Mouse (Mus musculus): ENCODE results near the gene Dcaf12. TPM values are rescaled to one million over a fixed set of nuclear protein-coding genes. Genes with fewer than 3 reads are reported as not detected.

The Dcaf12 gene
- polyA plus RNA-seq, 1 experiment from 2014 or later, result 50.8 TPM

- H3K4me1 ChIP-seq (ENCODE audit: control insufficient read depth, insufficient read depth, low read length), result peaks cover 10% of the 10 kb centered on the region
- H3K36me3 ChIP-seq (ENCODE audit: control insufficient read depth, insufficient read depth, low read length), result peaks cover 10% of the 10 kb centered on the region
- peak within 1 kb of the TSS; percentile 76 for H3K4me2 ChIP-seq (ENCODE audit: low read depth, low read length)
- ATAC-seq (ENCODE audit: low read depth) (peak; percentile 97), DNase-seq (ENCODE audit: low spot score) (peak; percentile 99)
- no peaks in the 10 kb centered on the region for H3K27me3 ChIP-seq (replicated peaks; ENCODE audit: control insufficient read depth, insufficient read depth, low read length)
- peak within 1 kb of the TSS; percentile 68 for H3K4me3 ChIP-seq (ENCODE audit: low read depth, low read length)
- H3K27ac ChIP-seq (replicated peaks; ENCODE audit: low read depth, low read length), result peak within 1 kb of the TSS; percentile 92
- H3K9ac ChIP-seq (ENCODE audit: low read depth, low read length), result peak within 1 kb of the TSS; percentile 80
- H3K9me3 ChIP-seq (ENCODE audit: control insufficient read depth, low read length), result no peaks in the 10 kb centered on the region
- under 1% methylated on average over 25 of the region's 31 CpGs for WGBS
Observed at GRCm38 (mm10) chr4:41348584-41349198, 34.0 kb upstream of the Dcaf12 start, which contains the start of gene Ubap1. Gene Ubap1 (plus strand): TSS chr4:41348996.

- H3K36me3 ChIP-seq (ENCODE audit: control insufficient read depth, insufficient read depth, low read length), result peaks cover 9% of the 10 kb centered on the region
- H3K4me3 ChIP-seq (ENCODE audit: low read depth, low read length), result peak overlapping the region; percentile 68; the same call in 1 of the 2 replicates
- no peak for DNase-seq (ENCODE audit: low spot score)
- peak overlapping the region; percentile 41 for H3K4me2 ChIP-seq (ENCODE audit: low read depth, low read length)
- no peaks in the 10 kb centered on the region for H3K27me3 ChIP-seq (replicated peaks; ENCODE audit: control insufficient read depth, insufficient read depth, low read length)
- H3K27ac ChIP-seq (replicated peaks; ENCODE audit: low read depth, low read length), result peak overlapping the region; percentile 92; the same call in 1 of the 2 replicates
- 0 out of 2 replicates have a peak overlapping the region, but pooled peaks have one; percentile 2 for H3K9ac ChIP-seq (ENCODE audit: low read depth, low read length)
- no peaks in the 10 kb centered on the region for H3K9me3 ChIP-seq (ENCODE audit: control insufficient read depth, low read length)
- H3K4me1 ChIP-seq (ENCODE audit: control insufficient read depth, insufficient read depth, low read length), result peaks cover 10% of the 10 kb centered on the region
- WGBS, result 33% methylated on average over 5 of the region's 5 CpGs
- ATAC-seq (ENCODE audit: low read depth), result no peak
Observed at GRCm38 (mm10) chr4:41347839-41348238, 33.1 kb upstream of the Dcaf12 start.

GRCm38 (mm10) chr4:41346011-41346410, 31.3 kb upstream of the Dcaf12 start:
- Histone ChIP-seq H3K36me3 (ENCODE audit: control insufficient read depth, insufficient read depth, low read length) (no peaks in the 10 kb centered on the region), H3K27me3 (replicated peaks; ENCODE audit: control insufficient read depth, insufficient read depth, low read length) (no peaks in the 10 kb centered on the region), H3K4me3 (ENCODE audit: low read depth, low read length) (no peak overlapping the region), H3K9ac (ENCODE audit: low read depth, low read length) (no peak overlapping the region), H3K4me1 (ENCODE audit: control insufficient read depth, insufficient read depth, low read length) (peaks cover 10% of the 10 kb centered on the region), H3K4me2 (ENCODE audit: low read depth, low read length) (no peak overlapping the region), H3K9me3 (ENCODE audit: control insufficient read depth, low read length) (no peaks in the 10 kb centered on the region), H3K27ac (replicated peaks; ENCODE audit: low read depth, low read length) (no peak overlapping the region)
- DNase-seq (ENCODE audit: low spot score) (no peak), ATAC-seq (ENCODE audit: low read depth) (no peak)
- 71% methylated on average over 2 of the region's 2 CpGs for WGBS

- no peaks in the 10 kb centered on the region for H3K36me3 ChIP-seq (ENCODE audit: control insufficient read depth, insufficient read depth, low read length)
- DNase-seq (ENCODE audit: low spot score), result no peak
- H3K9me3 ChIP-seq (ENCODE audit: control insufficient read depth, low read length), result no peaks in the 10 kb centered on the region
- H3K4me2 ChIP-seq (ENCODE audit: low read depth, low read length), result no peak overlapping the region
- no peak for ATAC-seq (ENCODE audit: low read depth)
- H3K27me3 ChIP-seq (replicated peaks; ENCODE audit: control insufficient read depth, insufficient read depth, low read length), result no peaks in the 10 kb centered on the region
- H3K4me1 ChIP-seq (ENCODE audit: control insufficient read depth, insufficient read depth, low read length), result no peaks in the 10 kb centered on the region
- no peak overlapping the region for H3K9ac ChIP-seq (ENCODE audit: low read depth, low read length)
- 75% methylated on average over 11 of the region's 11 CpGs for WGBS
- no peak overlapping the region for H3K4me3 ChIP-seq (ENCODE audit: low read depth, low read length)
- no peak overlapping the region for H3K27ac ChIP-seq (replicated peaks; ENCODE audit: low read depth, low read length)
Observed at GRCm38 (mm10) chr4:41340912-41341550, 26.3 kb upstream of the Dcaf12 start.

- no peaks in the 10 kb centered on the region for H3K4me1 ChIP-seq (ENCODE audit: control insufficient read depth, insufficient read depth, low read length)
- no peak for ATAC-seq (ENCODE audit: low read depth)
- H3K4me2 ChIP-seq (ENCODE audit: low read depth, low read length), result no peak overlapping the region
- H3K27ac ChIP-seq (replicated peaks; ENCODE audit: low read depth, low read length), result no peak overlapping the region
- DNase-seq (ENCODE audit: low spot score), result no peak
- H3K4me3 ChIP-seq (ENCODE audit: low read depth, low read length), result no peak overlapping the region
- no peaks in the 10 kb centered on the region for H3K36me3 ChIP-seq (ENCODE audit: control insufficient read depth, insufficient read depth, low read length)
- H3K9ac ChIP-seq (ENCODE audit: low read depth, low read length), result no peak overlapping the region
- no peaks in the 10 kb centered on the region for H3K27me3 ChIP-seq (replicated peaks; ENCODE audit: control insufficient read depth, insufficient read depth, low read length)
- H3K9me3 ChIP-seq (ENCODE audit: control insufficient read depth, low read length), result no peaks in the 10 kb centered on the region
Observed at GRCm38 (mm10) chr4:41336546-41336945, 21.9 kb upstream of the Dcaf12 start.

GRCm38 (mm10) chr4:41331698-41332421, 17.2 kb upstream of the Dcaf12 start:
- Histone ChIP-seq H3K9ac (ENCODE audit: low read depth, low read length) (no peak overlapping the region), H3K27me3 (replicated peaks; ENCODE audit: control insufficient read depth, insufficient read depth, low read length) (no peaks in the 10 kb centered on the region), H3K4me1 (ENCODE audit: control insufficient read depth, insufficient read depth, low read length) (no peaks in the 10 kb centered on the region), H3K27ac (replicated peaks; ENCODE audit: low read depth, low read length) (no peak overlapping the region), H3K9me3 (ENCODE audit: control insufficient read depth, low read length) (no peaks in the 10 kb centered on the region), H3K4me2 (ENCODE audit: low read depth, low read length) (no peak overlapping the region), H3K36me3 (ENCODE audit: control insufficient read depth, insufficient read depth, low read length) (no peaks in the 10 kb centered on the region), H3K4me3 (ENCODE audit: low read depth, low read length) (no peak overlapping the region)
- WGBS, result 79% methylated on average over 9 of the region's 9 CpGs
- ATAC-seq (ENCODE audit: low read depth) (no peak), DNase-seq (ENCODE audit: low spot score) (no peak)

GRCm38 (mm10) chr4:41331085-41331484, 16.4 kb upstream of the Dcaf12 start:
- Histone ChIP-seq H3K4me2 (ENCODE audit: low read depth, low read length) (no peak overlapping the region), H3K9me3 (ENCODE audit: control insufficient read depth, low read length) (no peaks in the 10 kb centered on the region), H3K27ac (replicated peaks; ENCODE audit: low read depth, low read length) (no peak overlapping the region), H3K36me3 (ENCODE audit: control insufficient read depth, insufficient read depth, low read length) (no peaks in the 10 kb centered on the region), H3K9ac (ENCODE audit: low read depth, low read length) (no peak overlapping the region), H3K4me3 (ENCODE audit: low read depth, low read length) (no peak overlapping the region), H3K27me3 (replicated peaks; ENCODE audit: control insufficient read depth, insufficient read depth, low read length) (no peaks in the 10 kb centered on the region), H3K4me1 (ENCODE audit: control insufficient read depth, insufficient read depth, low read length) (no peaks in the 10 kb centered on the region)
- no peak for DNase-seq (ENCODE audit: low spot score)
- WGBS, result 73% methylated on average over 3 of the region's 3 CpGs
- no peak for ATAC-seq (ENCODE audit: low read depth)

- ATAC-seq (ENCODE audit: low read depth), result no peak
- Histone ChIP-seq H3K27me3 (replicated peaks; ENCODE audit: control insufficient read depth, insufficient read depth, low read length) (no peaks in the 10 kb centered on the region), H3K9ac (ENCODE audit: low read depth, low read length) (no peak overlapping the region), H3K9me3 (ENCODE audit: control insufficient read depth, low read length) (no peaks in the 10 kb centered on the region), H3K36me3 (ENCODE audit: control insufficient read depth, insufficient read depth, low read length) (no peaks in the 10 kb centered on the region), H3K4me1 (ENCODE audit: control insufficient read depth, insufficient read depth, low read length) (no peaks in the 10 kb centered on the region), H3K4me3 (ENCODE audit: low read depth, low read length) (no peak overlapping the region), H3K27ac (replicated peaks; ENCODE audit: low read depth, low read length) (no peak overlapping the region), H3K4me2 (ENCODE audit: low read depth, low read length) (no peak overlapping the region)
- 51% methylated on average over 4 of the region's 4 CpGs for WGBS
- no peak for DNase-seq (ENCODE audit: low spot score)
Observed at GRCm38 (mm10) chr4:41329481-41329880, 14.8 kb upstream of the Dcaf12 start.
